Mouse (Mus musculus) induced T-regulatory cell, adult 2 months (primary cell): ENCODE data around the gene Gal3st3.

Source experiments
- DNase-seq: peaks from one replicate; pipeline ENCODE4 v3.0.0-alpha.2; 2012; ENCODE audit warnings: low read depth

Gal3st3 gene

GRCm38 (mm10) chr19:5297903-5298800 lies at the start of gene Gal3st3:
Gene Gal3st3, plus strand, starts transcription at chr19:5298331.
- DNase-seq = no peak

- DNase-seq = peak; percentile 85
Observed at GRCm38 (mm10) chr19:5257140-5257539, 41.0 kb upstream of the Gal3st3 start.

GRCm38 (mm10) chr19:5267015-5267414 lies 31.1 kb upstream of the Gal3st3 start:
- no peak for DNase-seq

GRCm38 (mm10) chr19:5268017-5268416 lies 30.1 kb upstream of the Gal3st3 start:
- DNase-seq = no peak

- DNase-seq = no peak
Observed at GRCm38 (mm10) chr19:5268875-5269274, 29.3 kb upstream of the Gal3st3 start.

GRCm38 (mm10) chr19:5269392-5269791 lies 28.7 kb upstream of the Gal3st3 start:
- DNase-seq = no peak

- DNase-seq = no peak
Observed at GRCm38 (mm10) chr19:5271430-5271829, 26.7 kb upstream of the Gal3st3 start.

GRCm38 (mm10) chr19:5272326-5272795 lies 25.8 kb upstream of the Gal3st3 start:
- peak; percentile 61 for DNase-seq

GRCm38 (mm10) chr19:5272801-5273733 lies 25.1 kb upstream of the Gal3st3 start, which contains the start of gene Pacs1:
Gene Pacs1, minus strand, starts transcription at chr19:5273119.
- peak; percentile 94 for DNase-seq

GRCm38 (mm10) chr19:5273916-5274315 lies 24.2 kb upstream of the Gal3st3 start:
- peak; percentile 58 for DNase-seq

GRCm38 (mm10) chr19:5274641-5275040 lies 23.5 kb upstream of the Gal3st3 start:
- DNase-seq = no peak

- DNase-seq = no peak
Observed at GRCm38 (mm10) chr19:5275736-5276135, 22.4 kb upstream of the Gal3st3 start.

- DNase-seq = peak; percentile 42
Observed at GRCm38 (mm10) chr19:5276531-5276930, 21.6 kb upstream of the Gal3st3 start.

GRCm38 (mm10) chr19:5277140-5277539 lies 21.0 kb upstream of the Gal3st3 start:
- peak; percentile 62 for DNase-seq

GRCm38 (mm10) chr19:5278381-5278780 lies 19.8 kb upstream of the Gal3st3 start:
- no peak for DNase-seq

GRCm38 (mm10) chr19:5294972-5295735 lies 3.0 kb upstream of the Gal3st3 start, which contains the start of gene Sf3b2:
Gene Sf3b2, minus strand, starts transcription at chr19:5295455.
- peak; percentile 100 for DNase-seq

GRCm38 (mm10) chr19:5295736-5296075 lies 2.4 kb upstream of the Gal3st3 start:
- DNase-seq = no peak

GRCm38 (mm10) chr19:5296630-5297029 lies 1.5 kb upstream of the Gal3st3 start:
- no peak for DNase-seq

GRCm38 (mm10) chr19:5300588-5300987 lies 2.5 kb downstream of the Gal3st3 start:
- DNase-seq = no peak

- peak; percentile 87 for DNase-seq
Observed at GRCm38 (mm10) chr19:5302455-5302854, 4.3 kb downstream of the Gal3st3 start.

- peak; percentile 31 for DNase-seq
Observed at GRCm38 (mm10) chr19:5306279-5306678, 8.1 kb downstream of the Gal3st3 start.
